Mouse (Mus musculus) kidney, adult 2 months (tissue): Measurements from ENCODE around the gene Anks1. TPM values are rescaled to one million over a fixed set of nuclear protein-coding genes. Genes with fewer than 3 reads are reported as not detected.

Source experiments
- DNase-seq: peaks from one replicate; pipeline ENCODE4 v3.0.0; 2021
- H3K27ac ChIP-seq: fragments of 200-500 bp; 2 replicates; pipeline ENCODE4 v1.5.1; 2012; ENCODE audit warnings: low read depth, low read length, control low read depth, inconsistent platforms; ENCODE audit not compliant: insufficient read depth
- H3K27me3 ChIP-seq: fragments of 200-500 bp; replicated peaks from 2 replicates; pipeline ENCODE4 v1.6.1; 2012; ENCODE audit warnings: mild to moderate bottlenecking, moderate library complexity, low read length, inconsistent platforms; ENCODE audit not compliant: control insufficient read depth, insufficient read depth
- H3K36me3 ChIP-seq: fragments of 200-500 bp; 2 replicates; pipeline ENCODE4 v1.6.1; 2012; ENCODE audit warnings: mild to moderate bottlenecking, moderate library complexity, low read length, inconsistent platforms; ENCODE audit not compliant: control insufficient read depth, insufficient read depth
- H3K4me1 ChIP-seq: fragments of 200-500 bp; 2 replicates; pipeline ENCODE4 v1.6.1; 2011; ENCODE audit warnings: low read length; ENCODE audit not compliant: control insufficient read depth, insufficient read depth
- H3K4me3 ChIP-seq: fragments of 200-500 bp; 2 replicates; pipeline ENCODE4 v1.5.1; 2011; ENCODE audit warnings: mild to moderate bottlenecking, low read depth, low read length, control low read depth; ENCODE audit not compliant: insufficient read depth
- CTCF ChIP-seq: fragments of 200-500 bp; conservative IDR thresholded peaks from 2 replicates; pipeline ENCODE4 v1.5.1; 2011; ENCODE audit warnings: low read depth, mild to moderate bottlenecking, control low read depth, low read length, moderate library complexity, mixed read lengths; ENCODE audit not compliant: insufficient read depth, insufficient read length
- POLR2A ChIP-seq: fragments of 200-500 bp; IDR thresholded peaks from one replicate; pipeline ENCODE4 v1.6.1; 2011; ENCODE audit warnings: low read depth, low read length, control low read depth
- WGBS: fragments of 180-500 bp; shearing (Covaris S2); methylation state at CpG from one replicate; pipeline ENCODE4 v1.1.7; 2018; 5-methylcytosine and 5-hydroxymethylcytosine counted together
- polyA plus RNA-seq: library from polyadenylated mRNA; depleted of rRNA; stranded (reverse); fragments of >200 nt; gene quantifications from 2 replicates; pipeline ENCODE4 v1.2.3, GENCODE M21; 2012

Anks1 gene
- polyA plus RNA-seq, 1 experiment: 36.7 TPM

GRCm38 (mm10) chr17:27982712-27983266 lies 73.7 kb downstream of the Anks1 start:
- Histone ChIP-seq H3K27me3 (no peaks in the 10 kb centered on the region), H3K4me3 (no peak overlapping the region), H3K4me1 (peaks cover 17% of the 10 kb centered on the region; the same call in 1 of the 2 replicates), H3K27ac (no peak overlapping the region), H3K36me3 (no peaks in the 10 kb centered on the region)
- no peak for DNase-seq
- 67% methylated on average over 7 of the region's 7 CpGs for WGBS
- TF ChIP-seq CTCF: no peak
- TF ChIP-seq POLR2A: no peak

DNA sequence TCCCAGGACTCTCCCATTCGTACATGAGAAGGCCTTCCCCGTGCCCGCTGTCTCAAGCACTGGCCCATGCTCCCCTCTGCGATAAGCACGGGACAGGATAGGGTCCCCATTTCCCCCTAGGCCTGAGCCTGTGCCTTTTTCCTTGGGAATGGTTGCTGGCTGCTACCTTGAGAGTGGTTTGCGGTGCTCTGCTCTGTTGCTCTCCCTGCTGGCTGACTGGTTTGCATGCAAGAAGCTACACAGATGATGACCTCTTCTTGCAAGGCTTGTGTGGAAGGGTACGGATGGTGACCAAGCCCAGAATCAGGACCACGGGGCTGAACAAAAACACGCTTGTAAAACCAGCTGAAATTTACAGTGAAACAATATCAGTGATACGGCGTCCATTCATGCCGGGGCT lies 75.3 kb downstream of the Anks1 start:
- Histone ChIP-seq H3K4me3 (no peak overlapping the region), H3K27me3 (no peaks in the 10 kb centered on the region), H3K36me3 (no peaks in the 10 kb centered on the region), H3K27ac (no peak overlapping the region), H3K4me1 (peaks cover 17% of the 10 kb centered on the region; the same call in 1 of the 2 replicates)
- TF ChIP-seq CTCF: peak; percentile 47
- TF ChIP-seq POLR2A: no peak
- no peak for DNase-seq
- 91% methylated on average over 12 of the region's 12 CpGs for WGBS

- TF ChIP-seq CTCF: no peak
- no peak for TF ChIP-seq POLR2A
- peaks cover 11% of the 10 kb centered on the region; the same call in 1 of the 2 replicates for H3K4me1 ChIP-seq
- no peak for DNase-seq
- H3K4me3 ChIP-seq: no peak overlapping the region
- H3K27me3 ChIP-seq: no peaks in the 10 kb centered on the region
- H3K27ac ChIP-seq: no peak overlapping the region
- H3K36me3 ChIP-seq: no peaks in the 10 kb centered on the region
- 96% methylated on average over 19 of the region's 19 CpGs for WGBS
Measured at GRCm38 (mm10) chr17:27986106-27986505, 77.0 kb downstream of the Anks1 start.

DNA sequence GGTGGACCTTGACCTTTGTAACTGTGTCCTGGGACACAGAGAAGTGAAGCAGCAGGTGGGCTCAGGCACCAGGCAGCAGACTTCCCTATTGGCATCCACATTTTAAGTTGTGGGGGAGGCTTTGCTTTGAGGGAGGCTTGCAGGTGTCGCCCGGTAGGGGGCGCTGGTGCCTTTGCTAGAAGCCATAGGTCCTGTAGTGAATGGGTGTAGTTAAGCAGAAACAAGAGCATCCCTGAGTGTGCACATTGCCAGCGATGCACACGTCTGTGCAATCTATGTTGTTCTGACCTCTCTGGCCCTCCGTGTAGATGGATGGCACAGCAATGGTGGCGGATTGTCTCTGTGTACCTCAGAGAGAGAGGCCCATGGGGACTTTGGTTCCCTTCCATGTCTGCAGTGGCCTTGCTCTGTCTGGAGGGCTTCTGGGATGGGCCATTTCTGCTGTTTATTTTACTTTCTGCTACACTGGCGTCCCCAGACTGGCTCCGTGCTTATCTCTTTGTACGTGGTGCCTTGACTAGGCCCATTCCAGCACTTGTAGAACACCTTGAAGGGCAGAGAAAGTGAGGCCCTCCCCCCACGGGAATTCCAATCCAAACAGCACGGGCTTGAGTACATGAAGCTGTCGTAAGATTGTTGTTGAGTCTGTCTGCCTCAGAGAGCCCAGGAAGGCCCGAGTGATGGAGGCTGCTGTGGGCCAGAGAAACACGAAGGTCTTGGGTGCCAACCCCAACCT lies 80.9 kb downstream of the Anks1 start:
- 50% methylated on average over 15 of the region's 15 CpGs for WGBS

GRCm38 (mm10) chr17:27994001-27994944 lies 85.2 kb downstream of the Anks1 start:
- DNase-seq: peak; percentile 66
- TF ChIP-seq CTCF (no peak), POLR2A (no peak)
- 56% methylated on average over 10 of the region's 10 CpGs for WGBS
- peak overlapping the region; percentile 36; the same call in 1 of the 2 replicates for H3K27ac ChIP-seq
- H3K4me1 ChIP-seq: peaks cover 4% of the 10 kb centered on the region; the same call in 1 of the 2 replicates
- no peaks in the 10 kb centered on the region for H3K27me3 ChIP-seq
- no peak overlapping the region for H3K4me3 ChIP-seq
- H3K36me3 ChIP-seq: peaks cover 1% of the 10 kb centered on the region; the same call in 1 of the 2 replicates

More for the DNA sequence above, 80.9 kb downstream of the Anks1 start:
- peak; percentile 98 for TF ChIP-seq CTCF
- no peak for TF ChIP-seq POLR2A
- no peak overlapping the region for H3K27ac ChIP-seq
- DNase-seq: peak; percentile 85
- H3K27me3 ChIP-seq: no peaks in the 10 kb centered on the region
- no peak overlapping the region for H3K4me3 ChIP-seq
- peaks cover 4% of the 10 kb centered on the region; the same call in 1 of the 2 replicates for H3K4me1 ChIP-seq
- H3K36me3 ChIP-seq: no peaks in the 10 kb centered on the region

DNA sequence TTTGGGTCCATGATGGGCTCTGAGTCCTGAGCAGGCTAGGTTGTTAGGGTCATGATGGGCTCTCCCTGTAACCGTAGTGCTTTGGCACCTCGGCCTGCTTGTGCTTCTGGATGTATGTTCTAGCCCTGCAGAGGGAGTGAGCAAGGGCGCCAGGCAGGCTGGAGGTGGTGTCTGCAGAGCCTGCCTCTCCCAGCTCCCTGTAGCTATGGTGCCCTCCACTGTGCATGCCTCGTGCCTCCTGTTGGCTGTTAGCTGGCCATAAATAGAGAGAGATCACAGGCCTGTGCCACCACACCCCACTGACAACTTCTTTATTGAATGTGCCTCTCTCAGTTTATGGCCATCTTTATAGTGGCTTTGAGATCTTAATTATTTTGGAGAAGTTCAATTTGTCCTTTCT lies 87.2 kb downstream of the Anks1 start:
- Histone ChIP-seq H3K27me3 (no peaks in the 10 kb centered on the region), H3K4me3 (no peak overlapping the region), H3K36me3 (peaks cover 1% of the 10 kb centered on the region; the same call in 1 of the 2 replicates), H3K27ac (no peak overlapping the region), H3K4me1 (peaks cover 4% of the 10 kb centered on the region; the same call in 1 of the 2 replicates)
- DNase-seq: no peak
- 70% methylated on average over 4 of the region's 4 CpGs for WGBS
- TF ChIP-seq CTCF: no peak
- TF ChIP-seq POLR2A: no peak
